Mouse (Mus musculus) T-helper 2 cell (primary cell): ENCODE data around the gene Rnf148.

Source experiments
- in situ Hi-C: fragments of 300-600 bp; cut with MboI, MseI; formaldehyde crosslinking; loops from one replicate; pipeline ENCODE4 v1.15.1; 2025; ENCODE audit warnings: high pct_unique_total_duplicates

Gene Rnf148

DNA sequence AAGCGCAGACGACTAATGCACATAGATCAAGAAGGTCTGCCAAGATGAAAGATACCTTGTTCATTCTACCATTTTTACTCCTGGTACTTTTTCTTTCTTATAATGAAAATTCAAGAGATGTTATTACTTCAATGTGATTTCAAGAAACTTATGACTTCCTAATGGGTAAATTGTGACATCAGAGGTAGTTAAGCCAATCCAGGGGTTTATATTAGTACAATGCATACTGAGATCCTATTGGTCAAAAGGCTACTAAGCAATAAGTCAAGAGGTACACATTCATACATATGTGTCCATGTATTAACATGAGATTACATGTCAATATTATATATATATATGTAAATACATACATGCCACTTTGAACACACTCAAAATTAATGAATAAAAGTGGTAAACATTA, at the start of gene Rnf148:
Gene Rnf148 (minus strand): TSS at position 101 of the 400 bp plus-strand sequence.
- in situ Hi-C loops, result no loop called here

DNA sequence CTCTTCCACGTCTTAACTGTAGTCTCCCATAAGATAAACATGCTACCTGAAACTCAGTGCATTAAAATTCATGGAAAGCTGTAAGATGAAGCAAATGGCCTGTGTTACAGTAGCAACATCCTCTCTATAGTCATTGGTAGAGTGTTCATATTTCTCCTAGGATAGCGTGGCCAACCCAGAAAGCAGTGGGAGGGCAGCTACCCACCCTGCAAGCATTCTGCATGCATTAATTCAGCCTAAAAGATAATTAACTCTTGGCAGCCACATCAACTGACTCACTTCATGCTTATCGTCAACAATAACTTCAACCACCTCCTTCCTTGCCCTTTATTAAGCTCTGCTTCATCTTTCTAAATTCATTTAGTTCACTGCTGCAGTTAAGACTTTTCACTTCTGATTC, 45.9 kb upstream of the Rnf148 start:
- in situ Hi-C loops, result no loop called here

DNA sequence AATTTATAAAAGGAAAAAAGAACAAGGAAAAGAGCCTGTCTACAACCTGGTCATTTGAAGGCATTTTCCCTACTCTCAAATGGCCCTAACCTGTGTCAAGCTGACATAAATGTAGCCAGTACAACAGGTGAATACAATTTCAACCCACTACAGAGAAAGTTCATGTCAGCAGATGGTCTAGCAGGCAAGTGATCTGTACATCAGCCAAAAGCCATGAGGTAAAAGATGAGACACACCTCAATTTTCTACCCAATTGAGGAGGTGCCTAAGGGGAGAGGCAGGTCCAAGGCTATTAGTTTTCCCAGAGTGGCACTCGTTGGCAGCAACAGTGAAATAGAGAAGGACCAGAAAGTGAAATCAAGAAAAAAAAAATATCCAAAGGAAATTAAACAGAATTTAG, 23.2 kb upstream of the Rnf148 start:
- in situ Hi-C loops, result no loop called here

DNA sequence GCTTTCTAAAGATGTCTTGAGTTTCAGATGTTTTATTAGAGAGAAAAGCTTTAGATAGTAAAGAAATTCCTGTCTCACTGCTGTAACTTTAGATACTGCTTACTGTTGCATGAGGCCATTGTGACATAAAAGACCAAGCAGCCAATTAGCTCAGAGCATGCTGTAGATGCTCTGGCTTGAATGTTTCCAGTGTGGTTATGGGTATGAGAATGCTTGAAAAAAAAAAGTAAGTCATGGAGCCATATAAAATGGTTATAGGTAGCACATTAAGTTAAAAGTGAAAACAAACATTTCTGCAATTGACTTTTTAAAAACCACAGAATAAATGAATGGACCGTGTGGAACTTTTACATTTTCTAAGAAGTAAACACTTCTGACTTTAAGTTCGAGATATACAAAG, 4.7 kb downstream of the Rnf148 start, which contains the start of gene Rnf133:
Gene Rnf133 (minus strand): TSS at position 101 of the 400 bp plus-strand sequence.
- in situ Hi-C loops, result no loop called here

DNA sequence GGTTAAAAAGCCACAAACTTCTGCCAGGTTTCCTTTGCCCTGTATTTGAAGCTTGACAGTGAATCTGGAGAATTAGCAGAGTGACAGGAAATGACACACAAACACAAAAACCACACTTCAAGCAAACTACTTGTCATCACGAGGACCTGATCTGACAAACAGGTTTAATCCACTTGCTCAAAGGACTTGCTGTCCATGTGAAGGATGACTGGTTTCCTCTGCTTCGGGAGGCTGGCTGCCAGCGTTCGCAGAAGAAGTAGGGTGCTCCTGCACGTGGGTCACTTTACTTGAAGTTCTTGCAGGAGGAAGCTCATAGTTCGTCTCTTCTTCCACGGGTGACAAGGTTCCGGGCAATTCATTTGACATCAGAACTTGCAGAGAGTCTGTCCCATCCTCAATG, 6.2 kb downstream of the Rnf148 start:
- in situ Hi-C loops, result no loop called here

DNA sequence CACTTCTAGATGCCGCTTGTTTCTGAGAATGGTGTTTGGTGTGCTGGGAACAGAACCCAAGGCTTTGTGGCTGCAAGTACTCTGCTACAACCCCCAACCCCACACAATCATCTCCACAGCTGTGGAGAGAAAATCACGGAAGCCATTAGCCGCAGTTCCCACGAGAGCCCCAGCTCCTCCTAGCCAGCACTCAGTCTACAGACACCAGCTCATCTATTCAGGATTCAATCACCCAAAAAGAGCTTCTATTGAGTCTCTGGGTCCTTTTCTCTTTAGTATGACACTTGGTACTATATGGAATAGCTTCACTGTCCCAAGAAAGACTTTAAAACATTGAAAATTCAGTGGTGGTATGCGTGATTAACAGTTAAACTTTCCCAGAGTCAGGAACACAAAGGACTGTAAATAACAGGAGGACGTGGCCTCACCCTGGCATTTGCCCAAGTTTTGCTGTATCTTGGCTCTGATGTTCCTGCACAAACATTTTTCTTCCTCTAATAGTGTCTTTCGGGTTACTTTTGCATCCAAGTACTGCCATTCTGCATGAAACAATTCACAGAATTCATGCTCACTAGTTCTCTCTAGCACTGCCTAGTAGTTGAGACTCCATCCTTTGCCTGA, 7.2 kb downstream of the Rnf148 start:
- in situ Hi-C loops, result no loop called here

DNA sequence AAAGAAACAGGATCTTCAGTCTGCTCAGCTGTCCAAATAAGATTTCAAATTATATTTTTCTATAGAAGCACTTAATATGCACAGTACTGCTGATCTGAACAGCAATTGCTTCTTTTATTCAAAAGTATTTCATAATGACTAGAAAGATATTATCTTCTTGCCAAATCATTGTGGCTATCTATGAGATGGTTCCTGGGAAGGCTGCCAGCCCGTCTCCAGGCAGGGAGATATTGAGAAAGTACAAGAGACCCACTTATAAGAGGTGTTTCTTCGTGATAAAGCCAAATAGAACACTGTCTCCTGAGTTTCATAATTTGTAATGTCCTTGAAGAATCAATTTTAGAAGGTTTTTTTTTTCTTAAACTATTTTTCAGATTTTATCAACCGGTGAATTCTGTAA, 17.9 kb downstream of the Rnf148 start:
- in situ Hi-C loops, result no loop called here

DNA sequence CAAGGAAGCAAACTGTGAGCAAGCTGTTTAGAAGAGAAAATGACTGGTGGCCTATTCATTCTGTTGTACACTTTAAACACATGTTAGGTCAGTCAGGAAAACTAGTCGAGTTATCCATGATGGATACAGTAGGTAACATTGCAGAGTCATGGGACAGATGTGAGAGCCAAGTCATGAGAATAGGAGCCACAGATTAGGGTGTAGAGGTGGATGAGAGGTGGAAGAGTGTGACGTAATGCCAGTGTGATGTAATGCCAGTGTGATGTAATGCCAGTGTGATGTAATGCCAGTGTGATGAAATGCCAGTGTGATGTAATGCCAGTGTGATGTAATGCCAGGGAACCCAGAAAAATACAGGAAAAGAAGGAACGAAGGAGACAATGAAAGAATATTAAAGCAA, 19.7 kb downstream of the Rnf148 start:
- in situ Hi-C loops, result no loop called here

DNA sequence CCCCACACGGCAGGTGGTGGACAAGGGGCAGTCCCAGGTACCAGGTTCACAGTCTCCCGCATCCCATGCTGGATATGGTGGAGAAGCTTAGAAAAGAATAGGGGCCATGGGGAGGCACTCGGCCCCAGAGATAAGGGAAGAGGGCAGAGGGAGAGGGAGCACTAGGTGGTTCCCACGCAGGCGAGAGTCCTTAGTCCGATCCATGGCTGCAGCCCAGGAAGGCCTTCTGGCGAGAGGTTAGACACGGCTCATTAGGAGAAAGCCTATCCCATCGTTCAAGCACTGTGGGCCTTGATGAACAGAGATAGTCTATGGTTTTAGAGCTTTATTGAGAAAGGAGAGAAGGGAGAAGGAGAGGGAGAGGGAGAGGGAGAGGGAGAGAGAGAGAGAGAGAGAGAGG, 20.9 kb downstream of the Rnf148 start:
- in situ Hi-C loops, result no loop called here

DNA sequence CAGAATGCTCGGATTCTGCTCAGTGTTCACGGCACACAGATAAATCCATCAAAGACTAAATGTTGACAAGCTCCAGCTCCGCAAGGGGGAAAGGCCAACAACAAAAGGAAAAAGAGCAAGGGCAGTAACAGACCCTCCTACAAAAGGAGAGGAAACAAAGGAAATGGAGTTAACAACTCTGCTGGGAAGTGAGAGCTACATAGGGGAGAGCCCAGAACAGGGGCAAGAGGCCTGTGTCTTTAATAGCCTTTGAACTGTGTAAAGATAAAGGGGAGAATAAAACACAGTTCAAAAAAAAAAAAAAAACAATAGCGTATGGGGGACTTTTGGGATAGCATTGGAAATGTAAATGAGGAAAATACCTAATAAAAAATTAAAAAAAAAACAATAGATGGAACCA, 24.5 kb downstream of the Rnf148 start:
- in situ Hi-C loops, result no loop called here
